Mouse (Mus musculus) heart, adult 2 months (tissue): ENCODE data around the gene Elf3.

Experiments used
- CTCF ChIP-seq: fragments of 200-600 bp; IDR thresholded peaks from 2 replicates; pipeline ENCODE4 v1.8.1; 2022; ENCODE audit warnings: antibody characterized with exemption, mild to moderate bottlenecking, moderate library complexity
- POLR2A ChIP-seq: fragments of 200-500 bp; IDR thresholded peaks from 2 replicates; pipeline ENCODE4 v1.6.1; 2011; ENCODE audit warnings: mild to moderate bottlenecking, low read depth, low read length, control low read depth; ENCODE audit not compliant: insufficient read depth

DNA sequence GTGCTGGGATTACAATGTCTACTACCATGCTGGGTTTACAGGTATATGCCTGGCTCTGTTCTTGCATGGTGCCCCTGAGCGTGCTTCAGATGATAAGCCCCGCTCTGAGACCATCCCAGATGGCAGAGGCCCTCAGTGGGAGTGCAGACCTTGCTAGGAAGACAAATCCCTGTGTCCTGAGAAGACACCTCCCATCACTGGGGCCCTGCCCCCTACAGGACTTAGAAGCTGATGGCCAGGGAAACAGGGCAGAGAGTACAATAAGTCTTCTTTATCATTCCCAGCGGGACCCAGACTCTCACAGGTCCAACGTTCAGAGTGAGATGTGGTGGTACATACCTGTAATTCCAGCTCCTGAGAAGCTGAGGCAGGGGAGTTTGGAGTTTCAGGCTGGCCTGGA, 53.1 kb downstream of the Elf3 start:
- TF ChIP-seq POLR2A (no peak), CTCF (no peak)
